Mouse (Mus musculus) left cerebral cortex, postnatal 25 days (tissue): ENCODE measurements around the gene Cox19. TPM values are rescaled to one million over a fixed set of nuclear protein-coding genes. Genes with fewer than 3 reads are reported as not detected.

Source experiments
- DNase-seq, 2 experiments: peaks; one replicate each; pipeline ENCODE4 v3.0.0; 2022; ENCODE audit warnings: low spot score in 2 of 2, mixed read lengths in 1 of 2
- intact Hi-C: fragments of 180-260 bp; cut with DNase I; formaldehyde crosslinking; loops from one replicate; pipeline ENCODE4 v1.15.1; 2025
- total RNA-seq, 2 experiments: library from RNA; stranded (reverse); gene quantifications; 2 replicates each; pipeline ENCODE4 v1.2.3; 2021

Cox19 gene
- total RNA-seq, 2 experiments from 2014 or later, result 65.6 to 70.7 TPM

DNA sequence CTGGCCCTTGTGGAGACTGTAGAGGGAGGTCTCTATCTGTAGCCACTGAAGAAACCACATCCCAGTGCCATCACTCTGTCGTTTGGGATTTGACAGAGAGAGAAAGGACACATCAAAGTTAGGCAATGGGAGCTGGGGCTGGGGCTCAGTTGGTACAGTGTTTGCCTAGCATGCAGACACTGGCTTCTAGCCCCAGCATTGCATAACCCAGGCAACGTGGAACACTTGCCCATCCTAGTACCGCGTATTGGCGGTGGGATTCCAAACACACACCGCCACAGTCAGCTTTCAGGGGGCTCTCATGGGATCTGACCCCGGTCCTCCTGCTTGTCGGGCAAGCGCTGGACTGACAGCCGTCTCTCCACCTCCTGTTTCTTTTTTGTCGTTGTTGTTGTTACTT, 15.3 kb upstream of the Cox19 start:
- intact Hi-C loops, result no loop called here
- no peak for DNase-seq

DNA sequence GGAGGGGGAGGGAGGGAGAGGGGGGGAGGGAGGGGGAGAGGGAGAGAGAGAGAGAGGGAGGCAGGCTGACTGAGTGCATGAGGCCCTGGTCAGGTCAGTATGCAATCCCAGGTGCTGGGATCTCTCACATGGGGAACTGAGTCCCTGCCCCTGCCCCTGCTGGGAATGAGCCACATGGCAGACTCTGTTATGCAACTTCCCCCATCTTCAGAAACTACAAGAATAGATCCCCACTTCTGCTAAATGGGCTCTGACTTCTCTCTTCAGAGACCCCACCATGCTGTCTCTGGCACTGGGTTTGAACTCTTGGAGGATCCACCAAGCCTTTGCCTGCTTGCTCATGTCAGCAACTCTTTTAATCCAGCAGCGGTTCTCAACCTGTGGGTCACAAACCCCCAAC, 14.6 kb upstream of the Cox19 start:
- intact Hi-C loops, result loop anchor here (2.0 kb wide), 1 partner anchor 103 kb away; no protein-coding TSS in a partner anchor
- peak in 1 of 2 experiments; percentile 57 for DNase-seq

- DNase-seq, result no peak
- intact Hi-C loops, result loop anchor here (1.0 to 2.0 kb wide), 2 partner anchors 33 to 104 kb away; no protein-coding TSS in a partner anchor
Observed at GRCm38 (mm10) chr5:139364911-139365571, 13.8 kb upstream of the Cox19 start.

DNA sequence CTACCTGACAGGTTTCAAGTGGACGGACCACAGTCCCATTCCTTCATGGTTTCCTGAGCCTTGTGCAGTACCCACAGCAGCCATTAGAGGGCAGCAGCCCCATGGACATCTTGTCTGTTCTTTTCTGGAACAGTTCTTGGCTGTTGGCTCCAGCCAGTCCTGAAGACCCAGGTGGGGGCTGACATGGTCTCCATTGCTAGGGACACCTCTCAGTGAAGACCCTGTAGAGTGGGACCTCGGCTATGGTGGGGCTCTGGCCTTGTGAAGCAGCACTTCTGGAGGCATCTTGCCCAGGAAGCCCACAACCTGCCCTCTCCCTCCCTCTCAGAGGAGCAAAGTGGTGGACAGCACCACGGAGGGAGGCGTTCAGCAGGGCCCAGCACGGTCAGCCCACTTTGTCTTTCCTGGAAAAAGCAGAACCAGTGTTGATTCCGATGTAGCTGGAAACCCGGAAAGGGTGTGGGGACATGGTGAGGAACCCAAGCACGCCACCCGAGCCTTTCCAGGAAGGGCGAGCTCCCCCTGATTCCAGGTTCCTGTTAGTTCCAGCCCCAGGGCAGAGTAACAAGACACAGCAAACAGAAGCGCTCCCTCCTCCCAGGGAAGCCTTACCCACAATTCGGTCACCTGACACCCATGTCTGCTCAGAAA, 13.2 kb upstream of the Cox19 start:
- DNase-seq, result peak; percentile 87 to 92
- intact Hi-C loops, result loop anchor here (1.0 to 2.0 kb wide), 2 partner anchors 34 to 104 kb away; no protein-coding TSS in a partner anchor

DNA sequence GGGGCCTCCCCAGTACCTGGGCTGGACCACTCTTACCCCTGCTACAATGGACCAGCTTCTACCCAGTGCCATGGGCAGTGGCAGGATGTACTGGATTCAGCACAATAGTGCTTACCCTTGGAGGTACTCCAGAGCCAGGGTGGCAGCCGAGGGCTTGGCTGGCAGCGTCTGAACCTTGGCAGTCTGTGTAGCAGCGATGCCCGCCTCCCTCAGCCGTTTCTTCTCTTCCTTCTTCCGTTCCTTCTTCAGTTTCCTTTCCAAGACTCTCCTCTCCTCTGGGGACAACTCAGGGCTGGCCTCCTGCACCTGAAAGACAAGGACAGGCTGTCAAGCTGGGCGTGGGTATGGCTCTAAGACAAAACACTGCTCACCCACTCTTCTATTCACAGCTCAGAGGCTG, 12.6 kb upstream of the Cox19 start:
- intact Hi-C loops, result loop anchor here (1.0 to 2.0 kb wide), 2 partner anchors 34 to 105 kb away; no protein-coding TSS in a partner anchor

GRCm38 (mm10) chr5:139359244-139359643, 8.0 kb upstream of the Cox19 start:
- no peak for DNase-seq
- intact Hi-C loops, result loop anchor here (10.0 kb wide), 1 partner anchor 306 kb away; no protein-coding TSS in a partner anchor

More for the DNA sequence above, 12.6 kb upstream of the Cox19 start:
- DNase-seq, result no peak

- intact Hi-C loops, result loop anchor here (10.0 kb wide), 1 partner anchor 306 kb away; no protein-coding TSS in a partner anchor
- DNase-seq, result peak in 1 of 2 experiments; percentile 49
Observed at GRCm38 (mm10) chr5:139358653-139359052, 7.4 kb upstream of the Cox19 start.

DNA sequence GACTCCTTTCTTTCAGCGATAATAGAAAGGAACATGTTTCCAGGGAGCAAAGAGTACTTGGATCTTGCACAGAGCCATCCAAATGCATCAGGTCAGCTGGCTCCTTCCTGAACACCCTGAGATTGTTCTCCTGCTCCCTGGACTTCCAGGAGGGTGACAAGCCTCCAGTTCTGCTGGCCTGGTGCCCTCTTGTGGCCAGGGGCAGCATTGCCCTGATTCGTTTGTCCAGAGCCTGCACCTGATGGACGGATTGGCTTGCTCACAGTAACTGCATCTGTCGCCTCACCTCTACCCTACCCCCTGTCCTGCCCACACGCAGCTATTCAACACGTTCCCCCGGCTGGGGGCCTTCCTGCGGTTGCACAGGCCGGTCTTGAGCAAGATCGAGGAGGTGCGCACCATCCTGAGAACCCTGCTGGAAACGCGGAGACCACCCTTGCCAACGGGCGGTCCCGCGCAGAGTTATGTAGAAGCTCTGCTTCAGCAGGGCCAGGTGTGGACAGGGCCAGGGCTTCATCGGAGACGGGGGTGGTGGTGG, 4.1 kb upstream of the Cox19 start:
- intact Hi-C loops, result loop anchor here (2.0 to 10.0 kb wide), 2 partner anchors 25 to 309 kb away; no protein-coding TSS in a partner anchor
- peak; percentile 79 to 87 for DNase-seq

GRCm38 (mm10) chr5:139353946-139354345, 2.7 kb upstream of the Cox19 start:
- intact Hi-C loops, result loop anchor here (2.0 to 10.0 kb wide), 2 partner anchors 23 to 311 kb away; no protein-coding TSS in a partner anchor
- no peak for DNase-seq

- no peak for DNase-seq
- intact Hi-C loops, result loop anchor here (10.0 kb wide), 1 partner anchor 311 kb away; no protein-coding TSS in a partner anchor
Observed at GRCm38 (mm10) chr5:139353496-139353895, 2.3 kb upstream of the Cox19 start.

- intact Hi-C loops, result loop anchor here (10.0 kb wide), 1 partner anchor 312 kb away; no protein-coding TSS in a partner anchor
- no peak for DNase-seq
Observed at GRCm38 (mm10) chr5:139352317-139352716, 1.1 kb upstream of the Cox19 start, which contains the start of gene Cyp2w1. Gene Cyp2w1 (plus strand): TSS chr5:139352617.

- DNase-seq, result no peak
- intact Hi-C loops, result loop anchor here (10.0 kb wide), 1 partner anchor 313 kb away; no protein-coding TSS in a partner anchor
Observed at GRCm38 (mm10) chr5:139351628-139352027, 410 bp upstream of the Cox19 start.

- no peak for DNase-seq
- intact Hi-C loops, result loop anchor here (10.0 kb wide), 2 partner anchors 315 to 405 kb away; no protein-coding TSS in a partner anchor
Observed at GRCm38 (mm10) chr5:139349713-139350112, 1.5 kb downstream of the Cox19 start.

GRCm38 (mm10) chr5:139347225-139347624, 4.0 kb downstream of the Cox19 start:
- DNase-seq, result no peak
- intact Hi-C loops, result loop anchor here (10.0 kb wide), 1 partner anchor 408 kb away; no protein-coding TSS in a partner anchor

DNA sequence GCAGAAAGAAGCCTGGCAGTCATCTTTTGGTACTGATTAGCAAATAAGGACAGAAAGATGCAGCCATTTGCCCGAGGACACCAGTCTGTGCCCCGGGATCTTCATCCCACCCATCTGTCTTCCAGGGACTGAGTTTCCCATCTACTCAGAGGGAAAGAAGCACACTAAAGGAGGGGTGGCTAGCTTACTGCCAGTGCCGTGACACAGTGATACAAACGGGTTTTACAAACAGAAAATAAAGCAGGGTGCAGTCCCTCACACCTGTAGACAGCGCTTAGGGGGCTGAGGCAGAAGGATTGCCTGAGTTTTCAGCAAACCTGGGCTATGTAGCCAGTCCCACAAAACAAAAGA, 5.9 kb downstream of the Cox19 start:
- intact Hi-C loops, result loop anchor here (10.0 kb wide), 1 partner anchor 409 kb away; no protein-coding TSS in a partner anchor
- no peak for DNase-seq

GRCm38 (mm10) chr5:139344687-139345363, 6.4 kb downstream of the Cox19 start:
- intact Hi-C loops, result loop anchor here (10.0 kb wide), 1 partner anchor 410 kb away; no protein-coding TSS in a partner anchor
- peak; percentile 89 to 94 for DNase-seq

DNA sequence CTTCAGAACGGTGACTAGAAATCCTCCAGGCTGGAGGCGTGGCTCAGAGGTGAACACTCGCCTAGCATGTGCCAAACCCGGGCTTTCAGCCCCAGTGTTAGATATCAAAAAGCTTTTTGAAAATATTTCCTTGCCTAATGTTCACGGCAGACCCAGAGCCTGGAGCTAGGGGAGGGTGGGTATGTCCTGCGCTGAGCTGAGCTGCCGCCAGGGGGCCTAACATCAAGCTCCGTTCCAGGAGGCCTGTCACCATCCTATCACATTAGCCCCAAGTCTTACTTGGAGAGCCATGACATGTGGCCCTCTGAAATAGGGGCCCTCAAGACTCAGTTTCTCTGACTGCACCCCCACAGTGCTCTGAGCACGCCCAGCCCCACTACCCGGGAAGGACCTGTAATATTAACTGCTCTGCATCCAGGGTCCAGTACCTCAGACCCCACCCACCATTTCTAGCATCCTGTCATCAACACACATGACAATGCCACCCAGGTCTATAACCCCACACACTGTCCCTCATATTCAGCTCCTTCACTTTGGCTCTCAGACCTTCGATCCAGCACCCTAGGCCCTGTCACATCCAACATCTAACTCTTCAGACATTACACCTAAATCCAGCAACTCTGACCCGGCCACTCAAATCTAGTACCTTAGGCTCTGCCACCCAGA, 7.1 kb downstream of the Cox19 start:
- intact Hi-C loops, result loop anchor here (10.0 kb wide), 1 partner anchor 411 kb away; no protein-coding TSS in a partner anchor
- peak; percentile 74 to 77 for DNase-seq

DNA sequence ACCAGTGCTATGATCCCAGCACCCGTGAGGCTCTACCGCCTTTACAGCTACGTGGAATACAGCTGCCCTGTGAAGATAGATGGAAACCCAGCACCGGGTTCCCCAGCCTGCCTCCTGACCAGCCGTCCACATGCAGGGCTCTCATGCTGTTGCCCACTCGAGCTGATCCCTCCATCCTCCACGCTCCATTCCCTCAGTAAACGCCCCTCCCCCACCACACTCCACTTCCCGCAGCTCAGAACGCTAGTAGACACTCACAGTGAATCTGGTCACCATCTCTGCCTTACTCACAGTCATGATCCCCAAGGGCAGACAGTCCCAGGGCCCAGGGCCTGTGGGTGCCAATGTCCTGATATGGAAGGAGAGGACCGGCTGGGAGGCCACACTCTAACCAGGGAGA, 12.3 kb downstream of the Cox19 start:
- intact Hi-C loops, result no loop called here
- no peak for DNase-seq

GRCm38 (mm10) chr5:139338403-139338802, 12.8 kb downstream of the Cox19 start:
- intact Hi-C loops, result no loop called here
- DNase-seq, result no peak
